Mouse (Mus musculus) brain, embryonic 14.5 days (tissue): ENCODE measurements around the gene Parp14.

Source experiments
- CTCF ChIP-seq: fragments of 200-500 bp; IDR thresholded peaks from 2 replicates; pipeline ENCODE4 v1.5.1; 2012; ENCODE audit warnings: inconsistent platforms, mild to moderate bottlenecking, moderate library complexity, borderline replicate concordance; ENCODE audit not compliant: insufficient read depth, insufficient read length; ENCODE audit errors: extremely low read depth
- POLR2A ChIP-seq: fragments of 200-500 bp; IDR thresholded peaks from 2 replicates; pipeline ENCODE4 v1.6.1; 2012; ENCODE audit warnings: mild to moderate bottlenecking, inconsistent platforms, borderline replicate concordance; ENCODE audit not compliant: poor library complexity, insufficient read depth, insufficient read length, severe bottlenecking; ENCODE audit errors: extremely low read depth

DNA sequence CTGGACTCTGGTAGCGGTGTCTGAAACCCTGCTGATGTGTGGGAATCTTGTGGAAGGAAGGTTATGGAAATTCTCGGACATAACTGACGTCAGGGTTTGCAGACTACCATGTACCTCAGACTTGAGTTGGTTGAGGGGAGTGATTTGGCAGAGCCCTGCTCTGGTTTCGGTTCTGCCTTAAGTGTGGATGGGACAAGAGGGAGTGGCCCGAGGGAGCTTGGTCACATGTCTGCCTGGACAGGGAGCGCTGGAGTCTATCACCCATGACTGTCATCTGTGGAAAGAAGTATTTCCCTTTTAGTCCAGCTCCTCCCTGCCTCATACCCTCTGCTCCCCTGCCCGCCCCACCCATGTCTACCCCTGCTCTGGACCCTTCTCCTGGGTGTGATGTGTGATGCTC lies 69.2 kb downstream of the Parp14 start:
- TF ChIP-seq CTCF (no peak), POLR2A (no peak)
